Mouse (Mus musculus) CH12.LX (cell line): ENCODE data around the gene Olfr175-ps1.

Experiments used
- CTCF ChIP-seq, 2 experiments: IDR thresholded peaks in 1 of 2; conservative IDR thresholded peaks in 1 of 2; 2 replicates each; pipeline ENCODE4 v1.5.1; 2011 to 2012; ENCODE audit warnings: low read depth in 2 of 2, low read length in 2 of 2, improper control_type of control experiment in 1 of 2, inconsistent platforms in 1 of 2, mild to moderate bottlenecking in 1 of 2, moderate library complexity in 1 of 2
- ELF1 ChIP-seq: IDR thresholded peaks from 2 replicates; pipeline ENCODE4 v1.6.1; 2014; ENCODE audit warnings: low read depth, mild to moderate bottlenecking, inconsistent platforms, low read length, improper control_type of control experiment
- EP300 ChIP-seq: IDR thresholded peaks from 2 replicates; pipeline ENCODE4 v1.6.1; 2011; ENCODE audit warnings: low read length, improper control_type of control experiment
- JUN ChIP-seq: IDR thresholded peaks from 2 replicates; pipeline ENCODE4 v1.6.1; 2011; ENCODE audit warnings: low read depth, mild to moderate bottlenecking, low read length, improper control_type of control experiment, moderate library complexity; ENCODE audit not compliant: insufficient read depth
- JUND ChIP-seq: conservative IDR thresholded peaks from 2 replicates; pipeline ENCODE4 v1.6.1; 2011; ENCODE audit warnings: low read depth, low read length, improper control_type of control experiment
- MAX ChIP-seq: IDR thresholded peaks from 2 replicates; pipeline ENCODE4 v1.6.1; 2011; ENCODE audit warnings: low read length, improper control_type of control experiment
- MEF2A ChIP-seq: IDR thresholded peaks from 2 replicates; pipeline ENCODE4 v1.6.1; 2014; ENCODE audit warnings: low read depth, mild to moderate bottlenecking, inconsistent platforms, low read length, improper control_type of control experiment, borderline replicate concordance
- POLR2A ChIP-seq: IDR thresholded peaks from 2 replicates; pipeline ENCODE4 v1.6.1; 2011; ENCODE audit warnings: low read depth, mild to moderate bottlenecking, improper control_type of control experiment, low read length
- RCOR1 ChIP-seq: conservative IDR thresholded peaks from 2 replicates; pipeline ENCODE4 v1.6.1; 2012; ENCODE audit warnings: low read depth, mild to moderate bottlenecking, inconsistent platforms, low read length, improper control_type of control experiment
- UBTF ChIP-seq: IDR thresholded peaks from 2 replicates; pipeline ENCODE4 v1.6.1; 2012; ENCODE audit warnings: low read depth, mild to moderate bottlenecking, inconsistent platforms, low read length, improper control_type of control experiment, moderate library complexity
- USF2 ChIP-seq: conservative IDR thresholded peaks from 2 replicates; pipeline ENCODE4 v1.6.1; 2011; ENCODE audit warnings: low read depth, low read length, improper control_type of control experiment
- ZC3H11A ChIP-seq: IDR thresholded peaks from 2 replicates; pipeline ENCODE4 v1.6.1; 2012; ENCODE audit warnings: low read depth, mild to moderate bottlenecking, inconsistent platforms, low read length, improper control_type of control experiment
- ZKSCAN1 ChIP-seq: IDR thresholded peaks from 2 replicates; pipeline ENCODE4 v1.6.1; 2012; ENCODE audit warnings: low read depth, inconsistent platforms, low read length, improper control_type of control experiment, borderline replicate concordance
- ZNF384 ChIP-seq: IDR thresholded peaks from 2 replicates; pipeline ENCODE4 v1.6.1; 2012; ENCODE audit warnings: low read depth, low read length, improper control_type of control experiment, inconsistent platforms

- no peak for TF ChIP-seq POLR2A
- TF ChIP-seq ZKSCAN1: no peak
- TF ChIP-seq CTCF (conservative IDR thresholded peaks at IDR 0.05 in 1 of 2, IDR thresholded peaks at IDR 0.05 in 1 of 2; ENCODE audit: low read depth in 2 of 2, low read length in 2 of 2): no peak
- no peak for TF ChIP-seq MEF2A
- no peak for TF ChIP-seq ZC3H11A
- TF ChIP-seq UBTF: no peak
- TF ChIP-seq RCOR1: no peak
- TF ChIP-seq JUN: no peak
- no peak for TF ChIP-seq USF2
- no peak for TF ChIP-seq EP300
- no peak for TF ChIP-seq ZNF384
- no peak for TF ChIP-seq ELF1
- TF ChIP-seq JUND: no peak
- TF ChIP-seq MAX: no peak
Observed at GRCm38 (mm10) chr16:58861479-58861878, 34.9 kb upstream of the Olfr175-ps1 start.
